Mouse (Mus musculus) lung, postnatal 0 days (tissue): ENCODE measurements around the gene Krt82.

Experiments used
- CTCF ChIP-seq: IDR thresholded peaks from 2 replicates; pipeline ENCODE4 v1.5.1; 2016; ENCODE audit warnings: antibody characterized with exemption, mild to moderate bottlenecking
- EP300 ChIP-seq: IDR thresholded peaks from 2 replicates; pipeline ENCODE4 v1.6.1; 2016; ENCODE audit warnings: antibody characterized with exemption, mild to moderate bottlenecking, control low read depth

- TF ChIP-seq CTCF (peak; percentile 91), EP300 (no peak)
These were observed 30.7 kb downstream of the Krt82 start for GRCm38 (mm10) chr15:101519792-101520191.
